Mouse (Mus musculus): ENCODE data around the gene Sept9. TPM values are rescaled to one million over a fixed set of nuclear protein-coding genes. Genes with fewer than 3 reads are reported as not detected.

The Sept9 gene
- total and polyA plus RNA-seq, 3 experiments = 115 to 469 (median 292) TPM

DNA sequence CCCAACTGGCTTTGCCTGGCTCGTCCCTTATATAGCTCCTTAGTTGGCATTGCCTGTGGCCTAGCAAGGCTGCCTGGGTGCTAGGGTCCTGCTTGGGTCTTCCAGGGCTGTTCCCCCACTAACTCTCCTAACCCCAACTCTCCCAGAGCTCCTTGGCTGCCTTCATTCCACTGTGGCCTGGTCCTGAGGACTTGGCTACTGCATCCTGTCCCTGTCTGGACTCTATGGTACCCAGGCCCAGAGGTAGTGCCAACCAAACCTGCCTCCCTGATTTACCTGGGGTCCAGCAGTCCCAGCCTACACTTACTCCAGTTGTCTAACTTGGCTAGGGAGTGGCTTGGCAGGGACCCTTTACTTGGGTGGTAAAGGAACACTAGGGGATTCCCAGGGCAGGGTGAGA is 207.2 kb downstream of the Sept9 start:
- ATAC-seq (ENCODE audit: extremely low read depth, insufficient number of reproducible peaks, low FRiP score, poor library complexity, severe bottlenecking) = no peak
- Histone ChIP-seq H3K4me1 (ENCODE audit: insufficient read depth, low read depth, low read length) (peaks cover 10% of the 10 kb centered on the region), H3K9me3 (replicated peaks) (no peaks in the 10 kb centered on the region), H3K36me3 (replicated peaks) (no peaks in the 10 kb centered on the region), H3K4me3 (ENCODE audit: low read depth, low read length) (no peak overlapping the region), H3K27me3 (ENCODE audit: insufficient read depth, low read length) (peaks cover 61% of the 10 kb centered on the region)
- TF ChIP-seq CTCF (IDR thresholded peaks at IDR 0.05; ENCODE audit: low read depth, low read length) (no peak), POLR2AphosphoS5 (IDR thresholded peaks at IDR 0.05; ENCODE audit: insufficient replicate concordance, low read depth, low read length) (no peak), TAL1 (conservative IDR thresholded peaks at IDR 0.05; ENCODE audit: low read depth, low read length) (no peak)
- DNase-seq (ENCODE audit: low spot score) = no peak

DNA sequence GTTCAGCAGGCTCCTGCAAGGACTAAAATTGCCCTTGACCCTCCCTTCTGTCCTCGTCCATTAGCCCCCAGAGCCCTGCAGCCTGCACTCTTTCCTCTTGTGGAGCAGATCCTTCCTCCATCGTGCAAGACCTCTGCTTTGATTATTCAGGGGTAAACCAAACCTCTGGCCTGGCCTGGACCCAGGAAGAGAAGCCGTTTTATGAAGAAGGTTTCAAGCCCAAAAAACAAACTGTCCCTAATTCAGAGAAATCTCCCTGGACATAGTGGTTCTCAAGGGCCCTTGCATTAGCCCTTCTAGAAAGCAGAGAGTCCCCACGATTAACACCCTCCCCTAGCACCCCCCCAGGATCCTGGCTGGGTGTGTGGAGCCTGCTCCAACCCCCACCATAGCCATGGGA is 207.7 kb downstream of the Sept9 start:
- no peaks in the 10 kb centered on the region for H3K36me3 ChIP-seq (replicated peaks)
- H3K9me3 ChIP-seq (replicated peaks) = no peaks in the 10 kb centered on the region
- DNase-seq (ENCODE audit: low spot score) = no peak
- H3K4me3 ChIP-seq (ENCODE audit: low read depth, low read length) = no peak overlapping the region
- H3K4me1 ChIP-seq (ENCODE audit: insufficient read depth, low read depth, low read length) = peaks cover 10% of the 10 kb centered on the region
- no peak for ATAC-seq (ENCODE audit: extremely low read depth, insufficient number of reproducible peaks, low FRiP score, poor library complexity, severe bottlenecking)
- TF ChIP-seq GATA1 (IDR thresholded peaks at IDR 0.05; ENCODE audit: borderline replicate concordance, low read length) = no peak
- no peak for TF ChIP-seq TAL1 (conservative IDR thresholded peaks at IDR 0.05; ENCODE audit: low read depth, low read length)
- no peak for TF ChIP-seq GATA2 (IDR thresholded peaks at IDR 0.05; ENCODE audit: borderline replicate concordance, low read depth, low read length)
- TF ChIP-seq POLR2AphosphoS5 (IDR thresholded peaks at IDR 0.05; ENCODE audit: insufficient replicate concordance, low read depth, low read length) = no peak
- TF ChIP-seq CTCF (IDR thresholded peaks at IDR 0.05; ENCODE audit: low read depth, low read length) = no peak
- peaks cover 62% of the 10 kb centered on the region for H3K27me3 ChIP-seq (ENCODE audit: insufficient read depth, low read length)

DNA sequence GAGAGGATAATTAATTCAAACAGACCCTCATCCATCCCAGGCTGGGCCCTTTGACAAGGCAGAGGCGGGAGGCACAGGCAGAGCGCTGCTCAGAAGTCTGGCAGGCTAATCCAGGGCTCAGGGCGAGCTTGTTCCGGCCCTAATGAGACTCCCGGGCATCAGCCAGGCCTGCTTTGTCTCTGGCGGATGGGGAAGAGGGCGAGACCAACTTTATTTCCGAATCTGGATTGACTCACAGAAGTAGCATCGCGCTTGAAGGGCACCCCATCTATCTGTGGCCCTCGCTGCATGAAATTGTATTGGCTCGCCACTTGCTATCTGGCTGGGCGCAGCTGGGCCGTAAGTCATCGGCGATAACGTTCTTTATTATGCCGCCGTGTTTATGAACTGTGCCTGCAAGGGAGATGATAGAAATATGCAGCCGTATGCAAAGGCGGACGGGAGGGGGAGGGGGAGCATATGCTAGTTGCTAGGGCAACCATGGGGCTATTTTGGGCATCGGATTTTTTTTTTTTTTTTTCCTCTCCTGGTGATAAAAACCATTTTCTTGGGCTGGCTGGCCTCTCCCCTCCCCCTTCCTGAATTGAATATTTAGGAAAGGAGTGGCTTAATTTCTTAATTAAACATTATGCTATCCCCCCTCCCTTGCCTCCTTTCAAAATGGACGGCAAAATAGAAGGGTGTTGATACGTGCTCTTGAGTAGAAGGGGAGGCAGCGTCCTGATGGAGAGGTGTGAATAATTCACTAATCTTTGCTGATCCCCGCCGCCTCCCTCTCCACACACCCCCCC is 208.4 kb downstream of the Sept9 start:
- ATAC-seq (ENCODE audit: extremely low read depth, insufficient number of reproducible peaks, low FRiP score, poor library complexity, severe bottlenecking) = peak; percentile 64

DNA sequence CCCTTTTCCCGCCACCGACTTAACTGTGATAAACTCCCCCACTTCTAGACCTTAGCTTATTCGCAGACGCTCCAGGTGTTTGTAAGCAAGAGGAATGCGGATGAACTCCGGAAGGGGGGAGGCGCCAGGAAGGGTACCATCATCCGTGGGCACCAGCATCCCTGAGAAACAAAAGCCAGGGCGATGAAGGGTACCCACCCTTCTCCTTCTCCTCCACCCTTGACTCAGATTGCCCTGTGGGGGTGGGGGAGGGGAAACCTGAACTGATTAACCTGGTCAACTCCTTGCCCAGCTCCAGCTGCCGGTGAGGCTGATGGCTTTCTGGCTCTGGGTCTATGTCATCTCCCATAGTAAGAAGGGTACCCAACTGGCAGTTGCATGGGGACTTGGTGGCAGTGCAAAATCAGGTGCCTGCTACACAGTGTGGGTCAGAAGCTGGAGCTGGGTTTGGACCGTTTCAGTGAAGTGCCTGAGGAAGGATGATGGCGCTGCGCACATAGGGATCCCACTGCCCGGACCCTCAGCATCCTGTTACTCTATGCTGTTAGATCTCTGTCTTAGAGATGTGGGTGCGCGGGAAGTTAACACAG is 209.1 kb downstream of the Sept9 start:
- Histone ChIP-seq H3K27me3 (ENCODE audit: insufficient read depth, low read length) (peaks cover 64% of the 10 kb centered on the region), H3K4me3 (ENCODE audit: low read depth, low read length) (no peak overlapping the region), H3K9me3 (replicated peaks) (no peaks in the 10 kb centered on the region), H3K36me3 (replicated peaks) (no peaks in the 10 kb centered on the region), H3K4me1 (ENCODE audit: insufficient read depth, low read depth, low read length) (peaks cover 10% of the 10 kb centered on the region)
- TF ChIP-seq TAL1 (conservative IDR thresholded peaks at IDR 0.05; ENCODE audit: low read depth, low read length) = no peak
- TF ChIP-seq GATA1 (IDR thresholded peaks at IDR 0.05; ENCODE audit: borderline replicate concordance, low read length) = no peak
- no peak for TF ChIP-seq POLR2AphosphoS5 (IDR thresholded peaks at IDR 0.05; ENCODE audit: insufficient replicate concordance, low read depth, low read length)
- TF ChIP-seq GATA2 (IDR thresholded peaks at IDR 0.05; ENCODE audit: borderline replicate concordance, low read depth, low read length) = no peak
- no peak for TF ChIP-seq CTCF (IDR thresholded peaks at IDR 0.05; ENCODE audit: low read depth, low read length)
- no peak for DNase-seq (ENCODE audit: low spot score)
- no peak for ATAC-seq (ENCODE audit: extremely low read depth, insufficient number of reproducible peaks, low FRiP score, poor library complexity, severe bottlenecking)

More for the DNA sequence above, 208.4 kb downstream of the Sept9 start:
- TF ChIP-seq GATA1 (IDR thresholded peaks at IDR 0.05; ENCODE audit: borderline replicate concordance, low read length) = no peak
- no peak for TF ChIP-seq POLR2AphosphoS5 (IDR thresholded peaks at IDR 0.05; ENCODE audit: insufficient replicate concordance, low read depth, low read length)
- TF ChIP-seq CTCF (IDR thresholded peaks at IDR 0.05; ENCODE audit: low read depth, low read length) = no peak
- TF ChIP-seq TAL1 (conservative IDR thresholded peaks at IDR 0.05; ENCODE audit: low read depth, low read length) = peak; percentile 37; the same call in 1 of the 2 replicates
- no peak for TF ChIP-seq GATA2 (IDR thresholded peaks at IDR 0.05; ENCODE audit: borderline replicate concordance, low read depth, low read length)
- H3K9me3 ChIP-seq (replicated peaks) = no peaks in the 10 kb centered on the region
- H3K4me3 ChIP-seq (ENCODE audit: low read depth, low read length) = no peak overlapping the region
- DNase-seq (ENCODE audit: low spot score) = no peak
- no peaks in the 10 kb centered on the region for H3K36me3 ChIP-seq (replicated peaks)
- H3K27me3 ChIP-seq (ENCODE audit: insufficient read depth, low read length) = peaks cover 61% of the 10 kb centered on the region
- peaks cover 10% of the 10 kb centered on the region for H3K4me1 ChIP-seq (ENCODE audit: insufficient read depth, low read depth, low read length)

DNA sequence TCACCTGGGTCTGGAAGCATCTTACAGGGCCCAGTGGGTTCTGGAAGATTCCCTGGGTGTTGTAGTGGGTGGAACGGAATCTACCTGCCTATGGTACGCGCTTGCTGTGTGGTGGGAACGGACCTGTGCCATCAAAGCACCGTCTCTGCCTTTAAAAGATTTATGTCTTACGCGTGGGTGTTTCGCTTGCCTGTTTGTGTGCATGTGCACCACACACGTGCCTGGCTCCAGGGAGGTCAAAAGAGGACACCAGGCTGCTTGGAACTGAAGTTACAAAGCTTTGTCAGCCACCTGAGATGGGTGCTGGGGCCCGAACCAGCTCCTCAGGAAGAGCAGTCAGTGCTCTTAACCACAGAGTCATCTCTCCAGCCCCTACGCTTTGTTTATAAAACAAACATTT is 209.9 kb downstream of the Sept9 start:
- Histone ChIP-seq H3K4me1 (ENCODE audit: insufficient read depth, low read depth, low read length) (peaks cover 10% of the 10 kb centered on the region), H3K9me3 (replicated peaks) (no peaks in the 10 kb centered on the region), H3K4me3 (ENCODE audit: low read depth, low read length) (no peak overlapping the region), H3K36me3 (replicated peaks) (no peaks in the 10 kb centered on the region), H3K27me3 (ENCODE audit: insufficient read depth, low read length) (peaks cover 63% of the 10 kb centered on the region)
- ATAC-seq (ENCODE audit: extremely low read depth, insufficient number of reproducible peaks, low FRiP score, poor library complexity, severe bottlenecking) (no peak), DNase-seq (ENCODE audit: low spot score) (no peak)
- TF ChIP-seq POLR2AphosphoS5 (IDR thresholded peaks at IDR 0.05; ENCODE audit: insufficient replicate concordance, low read depth, low read length) (no peak), GATA2 (IDR thresholded peaks at IDR 0.05; ENCODE audit: borderline replicate concordance, low read depth, low read length) (no peak), CTCF (IDR thresholded peaks at IDR 0.05; ENCODE audit: low read depth, low read length) (no peak), GATA1 (IDR thresholded peaks at IDR 0.05; ENCODE audit: borderline replicate concordance, low read length) (no peak), TAL1 (conservative IDR thresholded peaks at IDR 0.05; ENCODE audit: low read depth, low read length) (no peak)

DNA sequence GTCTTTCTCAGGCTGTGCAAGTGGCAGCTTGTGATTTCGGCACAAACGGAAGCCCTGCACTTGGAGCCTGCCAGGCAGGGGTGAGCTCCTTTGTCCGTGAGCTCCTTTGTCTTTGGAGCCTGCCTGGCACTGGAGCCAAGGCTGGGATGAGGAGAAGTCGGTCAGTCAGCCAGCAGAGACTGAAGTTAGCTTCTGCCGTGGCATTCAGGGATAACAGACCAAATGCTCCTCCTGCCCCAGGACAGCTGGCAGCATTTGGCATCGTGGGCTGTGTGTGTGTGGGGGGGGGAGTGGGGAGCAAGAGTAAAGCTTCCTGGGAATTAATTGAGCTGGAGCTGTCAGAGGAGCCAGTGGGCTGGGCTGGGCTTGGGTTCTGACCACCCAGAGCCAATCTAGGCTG is 210.6 kb downstream of the Sept9 start:
- Histone ChIP-seq H3K36me3 (replicated peaks) (no peaks in the 10 kb centered on the region), H3K4me3 (ENCODE audit: low read depth, low read length) (no peak overlapping the region), H3K9me3 (replicated peaks) (no peaks in the 10 kb centered on the region), H3K4me1 (ENCODE audit: insufficient read depth, low read depth, low read length) (peaks cover 10% of the 10 kb centered on the region), H3K27me3 (ENCODE audit: insufficient read depth, low read length) (peaks cover 63% of the 10 kb centered on the region)
- no peak for ATAC-seq (ENCODE audit: extremely low read depth, insufficient number of reproducible peaks, low FRiP score, poor library complexity, severe bottlenecking)
- no peak for TF ChIP-seq CTCF (IDR thresholded peaks at IDR 0.05; ENCODE audit: low read depth, low read length)
- no peak for TF ChIP-seq GATA2 (IDR thresholded peaks at IDR 0.05; ENCODE audit: borderline replicate concordance, low read depth, low read length)
- no peak for TF ChIP-seq TAL1 (conservative IDR thresholded peaks at IDR 0.05; ENCODE audit: low read depth, low read length)
- no peak for TF ChIP-seq POLR2AphosphoS5 (IDR thresholded peaks at IDR 0.05; ENCODE audit: insufficient replicate concordance, low read depth, low read length)
- TF ChIP-seq GATA1 (IDR thresholded peaks at IDR 0.05; ENCODE audit: borderline replicate concordance, low read length) = no peak
- DNase-seq (ENCODE audit: low spot score) = no peak

Measured in G1E (cell line).